Mouse (Mus musculus) MEL (cell line): ENCODE data around the gene Gpr62.

ENCODE experiments used
- CTCF ChIP-seq, 3 experiments: IDR thresholded peaks in 2 of 3; conservative IDR thresholded peaks in 1 of 3; 2 replicates each; pipeline ENCODE4 v1.5.1; 2011 to 2012; ENCODE audit warnings: low read length in 3 of 3, low read depth in 2 of 3, mild to moderate bottlenecking in 2 of 3, improper control_type of control experiment in 1 of 3, inconsistent platforms in 1 of 3, mixed read lengths in 1 of 3, moderate library complexity in 1 of 3; ENCODE audit not compliant: control insufficient read depth in 1 of 3, insufficient read depth in 1 of 3, poor library complexity in 1 of 3, severe bottlenecking in 1 of 3
- GATA1 ChIP-seq: IDR thresholded peaks from 2 replicates; pipeline ENCODE4 v1.6.1; 2011; ENCODE audit warnings: low read depth, low read length, improper control_type of control experiment
- JUND ChIP-seq: IDR thresholded peaks from 2 replicates; pipeline ENCODE4 v1.6.1; 2011; ENCODE audit warnings: low read depth, mild to moderate bottlenecking, improper control_type of control experiment, low read length
- MAFK ChIP-seq: IDR thresholded peaks from 2 replicates; pipeline ENCODE4 v1.6.1; 2011; ENCODE audit warnings: low read depth, mild to moderate bottlenecking, low read length, improper control_type of control experiment, borderline replicate concordance
- MYC ChIP-seq: IDR thresholded peaks from 2 replicates; pipeline ENCODE4 v1.6.1; 2011; ENCODE audit warnings: low read depth, mild to moderate bottlenecking, low read length, improper control_type of control experiment, moderate library complexity
- USF1 ChIP-seq: IDR thresholded peaks from 2 replicates; pipeline ENCODE4 v1.6.1; 2014; ENCODE audit warnings: low read depth, mild to moderate bottlenecking, inconsistent platforms, low read length, improper control_type of control experiment, moderate library complexity

GRCm38 (mm10) chr9:106451298-106451697 lies 14.4 kb downstream of the Gpr62 start:
- TF ChIP-seq CTCF (IDR thresholded peaks at IDR 0.05 in 2 of 3, conservative IDR thresholded peaks at IDR 0.05 in 1 of 3; ENCODE audit: control insufficient read depth in 1 of 3, insufficient read depth in 1 of 3, low read depth in 2 of 3, low read length in 3 of 3, poor library complexity in 1 of 3, severe bottlenecking in 1 of 3) (no peak), USF1 (no peak), GATA1 (no peak), MYC (no peak), MAFK (no peak), JUND (no peak)
